Mouse (Mus musculus) erythroblast, embryonic 14.5 days (primary cell): ENCODE measurements around the gene Nfix.

Experiments
- GATA1 ChIP-seq: IDR thresholded peaks from 2 replicates; pipeline ENCODE4 v1.6.1; 2012; ENCODE audit warnings: low read length, inconsistent platforms, mixed read lengths
- TAL1 ChIP-seq: IDR thresholded peaks from 3 replicates; pipeline ENCODE4 v1.6.1; 2012; ENCODE audit warnings: low read length, inconsistent platforms, mixed read lengths

- TF ChIP-seq GATA1 (no peak), TAL1 (no peak)
Observed at GRCm38 (mm10) chr8:84732996-84733395, 67.1 kb downstream of the Nfix start.
